Mouse (Mus musculus) heart, postnatal 0 days (tissue): Measurements from ENCODE around the gene Pax8. TPM values are rescaled to one million over a fixed set of nuclear protein-coding genes. Genes with fewer than 3 reads are reported as not detected.

ENCODE experiments used
- ATAC-seq: fragments of 200-750 bp; cut with Nextera tagmentation; 2 replicates; pipeline ENCODE4 v1.8.0; 2017; ENCODE audit warnings: low read depth, moderate number of reproducible peaks, moderate library complexity; ENCODE audit not compliant: insufficient read depth
- DNase-seq: peaks from one replicate; pipeline ENCODE4 v3.0.0-alpha.2; 2016; ENCODE audit warnings: low spot score
- H3K27ac ChIP-seq: fragments of 300-500 bp; sonication (generic); 2 replicates; pipeline ENCODE4 v1.5.1; 2014; ENCODE audit warnings: low read depth, mild to moderate bottlenecking
- H3K27me3 ChIP-seq: fragments of 300-500 bp; sonication (generic); 2 replicates; pipeline ENCODE4 v1.6.1; 2014; ENCODE audit warnings: low read length, mixed read lengths; ENCODE audit not compliant: control insufficient read depth, insufficient read depth
- H3K36me3 ChIP-seq: fragments of 300-500 bp; sonication (generic); replicated peaks from 2 replicates; pipeline ENCODE4 v1.6.1; 2014; ENCODE audit warnings: low read length, mixed read lengths; ENCODE audit not compliant: control insufficient read depth, insufficient read depth
- H3K4me1 ChIP-seq: fragments of 300-500 bp; sonication (generic); 2 replicates; pipeline ENCODE4 v1.6.1; 2014; ENCODE audit warnings: antibody characterized with exemption; ENCODE audit not compliant: control insufficient read depth, insufficient read depth
- H3K4me2 ChIP-seq: fragments of 300-500 bp; sonication (generic); 2 replicates; pipeline ENCODE4 v1.6.1; 2014; ENCODE audit warnings: low read depth, mild to moderate bottlenecking, low read length, moderate library complexity
- H3K4me3 ChIP-seq: fragments of 300-500 bp; sonication (generic); 2 replicates; pipeline ENCODE4 v1.5.1; 2014; ENCODE audit warnings: low read depth, low read length
- H3K9ac ChIP-seq: fragments of 300-500 bp; sonication (generic); replicated peaks from 2 replicates; pipeline ENCODE4 v1.6.1; 2014; ENCODE audit warnings: low read depth, low read length, mixed read lengths
- H3K9me3 ChIP-seq: fragments of 300-500 bp; sonication (generic); replicated peaks from 2 replicates; pipeline ENCODE4 v1.6.1; 2016; ENCODE audit warnings: low read length; ENCODE audit not compliant: control insufficient read depth
- CTCF ChIP-seq: IDR thresholded peaks from 2 replicates; pipeline ENCODE4 v1.5.1; 2016; ENCODE audit warnings: antibody characterized with exemption, control low read depth, low read depth
- EP300 ChIP-seq: IDR thresholded peaks from 2 replicates; pipeline ENCODE4 v1.6.1; 2016; ENCODE audit warnings: antibody characterized with exemption, low read depth
- WGBS: fragments of 180-500 bp; shearing (Covaris S2); extraction: QIAGEN DNeasy Blood & Tissue Kit; methylation state at CpG from one replicate; pipeline ENCODE4 v1.1.7; 2014; 5-methylcytosine and 5-hydroxymethylcytosine counted together
- polyA plus RNA-seq: library from polyadenylated mRNA; unstranded; fragments of >200 nt; fragmentation: Nextera tagmentation; extraction: Ambion mirVana; gene quantifications from 2 replicates; pipeline ENCODE4 v1.2.1, GENCODE M21; 2015
- total RNA-seq: library from RNA; depleted of rRNA; stranded (reverse); fragments of >200 nt; gene quantifications from 2 replicates; pipeline ENCODE4 v1.2.3, GENCODE M21; 2014; ENCODE audit warnings: low replicate concordance

Pax8 gene
- total and polyA plus RNA-seq, 2 experiments from 2014 or later: not detected

- peak; percentile 58 for ATAC-seq
- 51% methylated on average over 5 of the region's 5 CpGs for WGBS
- Histone ChIP-seq H3K9ac (no peak overlapping the region), H3K36me3 (no peaks in the 10 kb centered on the region), H3K27ac (no peak overlapping the region), H3K4me1 (0 out of 2 replicates have a peak, but pooled peaks cover 10% of the 10 kb centered on the region), H3K27me3 (no peaks in the 10 kb centered on the region), H3K4me2 (no peak overlapping the region), H3K9me3 (no peaks in the 10 kb centered on the region), H3K4me3 (no peak overlapping the region)
- TF ChIP-seq EP300 (peak; percentile 61; the same call in 1 of the 2 replicates), CTCF (no peak)
- peak; percentile 38 for DNase-seq
Measured at GRCm38 (mm10) chr2:24502963-24503471, 27.6 kb upstream of the Pax8 start.

DNA sequence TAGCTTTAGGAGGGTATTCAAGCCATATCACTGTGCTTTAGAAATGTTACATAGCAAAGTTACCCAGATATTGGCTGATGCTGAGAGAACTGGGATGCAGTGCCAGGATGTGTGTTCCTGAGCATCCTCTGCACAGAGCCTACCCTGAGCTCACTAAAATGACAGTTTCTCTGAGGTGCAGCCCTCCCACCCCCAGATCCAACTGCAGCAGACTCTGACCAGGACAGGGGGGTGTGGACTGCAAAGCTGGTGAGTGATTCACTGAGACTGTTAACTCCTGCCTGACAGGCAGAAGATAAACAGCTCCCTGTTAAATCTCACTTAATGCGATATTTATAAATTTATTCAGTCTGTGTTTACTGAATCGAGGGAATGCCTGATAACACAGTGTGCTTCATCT, 25.5 kb upstream of the Pax8 start:
- no peak overlapping the region for H3K4me3 ChIP-seq
- H3K9me3 ChIP-seq: no peaks in the 10 kb centered on the region
- TF ChIP-seq EP300: no peak
- no peak for TF ChIP-seq CTCF
- H3K9ac ChIP-seq: no peak overlapping the region
- H3K27me3 ChIP-seq: no peaks in the 10 kb centered on the region
- no peaks in the 10 kb centered on the region for H3K36me3 ChIP-seq
- H3K27ac ChIP-seq: no peak overlapping the region
- ATAC-seq: no peak
- no peak overlapping the region for H3K4me2 ChIP-seq
- 0 out of 2 replicates have a peak, but pooled peaks cover 10% of the 10 kb centered on the region for H3K4me1 ChIP-seq
- DNase-seq: no peak
- 34% methylated on average over 2 of the region's 2 CpGs for WGBS

DNA sequence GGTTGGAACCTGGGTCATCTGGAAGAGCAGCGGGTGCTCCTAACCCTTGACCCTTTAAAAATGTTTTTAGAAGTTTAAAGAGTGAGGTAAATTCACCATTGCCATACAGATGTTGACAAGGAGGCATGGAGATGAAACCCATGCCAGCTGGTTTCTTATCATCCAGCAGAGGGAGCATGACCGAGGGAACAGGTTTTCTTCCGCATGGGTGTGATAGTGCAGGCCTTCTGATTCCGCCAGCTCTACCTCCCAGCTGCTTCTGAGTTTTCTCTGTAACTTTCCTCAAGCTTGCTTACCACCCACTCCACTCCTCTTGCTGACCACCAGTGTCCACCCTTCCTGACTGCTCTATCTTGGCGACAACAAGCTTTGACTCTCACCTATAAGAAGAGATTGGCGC, 15.2 kb upstream of the Pax8 start:
- ATAC-seq: no peak
- no peak for DNase-seq
- 37% methylated on average over 6 of the region's 6 CpGs for WGBS
- Histone ChIP-seq H3K27me3 (no peaks in the 10 kb centered on the region), H3K36me3 (no peaks in the 10 kb centered on the region), H3K4me1 (no peaks in the 10 kb centered on the region), H3K9me3 (no peaks in the 10 kb centered on the region), H3K4me2 (no peak overlapping the region), H3K4me3 (no peak overlapping the region), H3K27ac (no peak overlapping the region), H3K9ac (no peak overlapping the region)
- TF ChIP-seq CTCF (peak; percentile 57), EP300 (no peak)

DNA sequence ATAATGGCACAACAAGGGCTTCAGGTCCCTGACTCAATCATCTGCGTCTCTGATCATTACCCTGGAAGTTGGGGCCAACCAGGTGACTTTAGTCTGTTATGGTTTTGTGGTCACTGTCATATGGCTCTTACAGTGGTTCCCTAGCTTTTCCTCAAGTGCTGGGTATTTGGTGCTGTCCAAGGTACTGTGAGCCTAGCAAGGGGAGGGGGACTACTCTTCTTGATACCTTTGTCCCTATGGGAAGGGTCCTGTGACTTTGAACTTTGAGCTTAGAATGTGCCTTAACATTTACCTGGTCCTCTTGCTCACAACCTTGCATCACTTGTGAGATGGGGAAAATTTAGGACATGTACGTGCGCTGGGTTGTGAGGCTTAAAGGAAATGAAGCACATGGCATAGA, 13.3 kb upstream of the Pax8 start:
- Histone ChIP-seq H3K4me3 (no peak overlapping the region), H3K27me3 (no peaks in the 10 kb centered on the region), H3K9ac (no peak overlapping the region), H3K27ac (no peak overlapping the region), H3K4me2 (no peak overlapping the region), H3K36me3 (no peaks in the 10 kb centered on the region), H3K9me3 (no peaks in the 10 kb centered on the region), H3K4me1 (no peaks in the 10 kb centered on the region)
- DNase-seq (no peak), ATAC-seq (no peak)
- no peak for TF ChIP-seq CTCF
- no peak for TF ChIP-seq EP300
- WGBS: 34% methylated on average over 3 of the region's 3 CpGs

DNA sequence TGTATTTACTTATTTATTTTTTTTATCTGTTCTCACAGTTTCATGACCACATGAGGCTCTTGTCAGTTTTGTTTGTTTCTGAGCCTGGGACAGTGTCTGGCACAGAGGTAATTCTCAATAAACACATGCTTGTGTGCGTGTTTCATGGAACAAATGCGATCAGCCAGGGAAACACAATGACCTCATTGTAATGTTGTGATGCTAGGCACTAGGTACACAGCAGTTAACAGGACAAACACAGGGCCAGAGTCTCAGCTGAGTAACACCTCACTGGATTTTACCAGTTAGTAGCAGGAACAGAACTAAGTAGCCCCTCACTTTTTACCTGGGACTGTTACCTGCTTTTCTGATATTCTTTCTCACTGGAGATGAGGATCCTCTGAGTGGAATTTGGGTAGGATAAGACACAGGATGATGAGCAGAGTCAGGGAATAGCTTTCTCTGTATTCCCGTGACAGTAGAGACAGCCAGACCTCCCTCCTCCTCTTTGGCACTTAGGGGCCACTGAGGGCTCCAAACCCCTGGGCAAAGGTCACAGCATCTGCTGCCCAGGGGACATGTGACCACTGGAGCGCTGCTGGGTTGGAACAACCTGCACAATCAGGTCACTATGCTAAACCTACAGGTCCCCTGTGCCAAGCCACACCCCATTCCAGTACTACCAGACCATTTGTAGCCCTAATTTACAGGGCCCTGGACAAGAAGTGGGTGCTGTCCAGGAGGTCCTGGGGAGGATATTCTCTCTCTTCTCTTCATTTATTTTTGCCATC, 11.8 kb upstream of the Pax8 start:
- 68% methylated on average over 4 of the region's 4 CpGs for WGBS
- TF ChIP-seq CTCF (no peak), EP300 (no peak)
- no peak for DNase-seq
- no peak overlapping the region for H3K4me3 ChIP-seq
- H3K4me2 ChIP-seq: no peak overlapping the region
- no peaks in the 10 kb centered on the region for H3K4me1 ChIP-seq
- H3K27ac ChIP-seq: no peak overlapping the region
- H3K9me3 ChIP-seq: no peaks in the 10 kb centered on the region
- H3K36me3 ChIP-seq: no peaks in the 10 kb centered on the region
- H3K27me3 ChIP-seq: no peaks in the 10 kb centered on the region
- no peak for ATAC-seq
- H3K9ac ChIP-seq: no peak overlapping the region
